Mouse (Mus musculus) liver, embryonic 14.5 days (tissue): Measurements from ENCODE around the gene Psg25. TPM values are rescaled to one million over a fixed set of nuclear protein-coding genes. Genes with fewer than 3 reads are reported as not detected.
"Not testable (repeated sequence)": the region's sequence is repeated elsewhere in the genome, so short reads cannot be mapped to it uniquely, and the experiment has no call there.

Source experiments
- ATAC-seq: fragments of 200-750 bp; cut with Nextera tagmentation; 2 replicates; pipeline ENCODE4 v1.8.0; 2017; ENCODE audit warnings: moderate number of reproducible peaks, mild to moderate bottlenecking, moderate library complexity; ENCODE audit not compliant: insufficient read depth
- DNase-seq, 3 experiments: peaks; one replicate each; pipeline ENCODE4 v3.0.0-alpha.2; 2012 to 2013; ENCODE audit warnings: low read depth in 3 of 3, low spot score in 3 of 3
- H3K27ac ChIP-seq: fragments of 300-500 bp; sonication (generic); 2 replicates; pipeline ENCODE4 v1.5.1; 2014; ENCODE audit warnings: moderate library complexity, mild to moderate bottlenecking, control low read depth, inconsistent platforms
- H3K27me3 ChIP-seq: fragments of 300-500 bp; sonication (generic); 2 replicates; pipeline ENCODE4 v1.6.1; 2014; ENCODE audit warnings: mild to moderate bottlenecking, low read length, moderate library complexity; ENCODE audit not compliant: control insufficient read depth, insufficient read depth
- H3K36me3 ChIP-seq: fragments of 300-500 bp; sonication (generic); replicated peaks from 2 replicates; pipeline ENCODE4 v1.6.1; 2014; ENCODE audit warnings: low read depth; ENCODE audit not compliant: control insufficient read depth, insufficient read depth
- H3K4me1 ChIP-seq, 2 experiments: fragments of 200-500 bp in 1 of 2; fragments of 300-500 bp in 1 of 2; sonication (generic) in 1 of 2; replicated peaks; 2 replicates each; pipeline ENCODE4 v1.6.1; 2012 to 2014; ENCODE audit warnings: antibody characterized with exemption in 1 of 2, inconsistent platforms in 1 of 2, low read length in 1 of 2; ENCODE audit not compliant: control insufficient read depth in 2 of 2, insufficient read depth in 2 of 2
- H3K4me2 ChIP-seq: fragments of 300-500 bp; sonication (generic); 2 replicates; pipeline ENCODE4 v1.6.1; 2014; ENCODE audit warnings: low read depth, mild to moderate bottlenecking, control low read depth, moderate library complexity
- H3K4me3 ChIP-seq, 2 experiments: fragments of 200-500 bp in 1 of 2; fragments of 300-500 bp in 1 of 2; sonication (generic) in 1 of 2; 2 replicates each; pipeline ENCODE4 v1.5.1; 2012 to 2014; ENCODE audit warnings: low read depth in 2 of 2, low read length in 2 of 2, mild to moderate bottlenecking in 2 of 2, control low read depth in 1 of 2, inconsistent platforms in 1 of 2, moderate library complexity in 1 of 2; ENCODE audit not compliant: insufficient read depth in 1 of 2
- H3K9ac ChIP-seq: fragments of 300-500 bp; sonication (generic); replicated peaks from 2 replicates; pipeline ENCODE4 v1.6.1; 2014; ENCODE audit warnings: mild to moderate bottlenecking, control low read depth, moderate library complexity
- H3K9me3 ChIP-seq: fragments of 300-500 bp; sonication (generic); 2 replicates; pipeline ENCODE4 v1.6.1; 2016; ENCODE audit warnings: low read length, mixed read lengths; ENCODE audit not compliant: control insufficient read depth
- CTCF ChIP-seq: IDR thresholded peaks from 2 replicates; pipeline ENCODE4 v1.5.1; 2016; ENCODE audit warnings: antibody characterized with exemption, low read depth, control low read depth
- EP300 ChIP-seq: IDR thresholded peaks from 2 replicates; pipeline ENCODE4 v1.6.1; 2016; ENCODE audit warnings: antibody characterized with exemption, low read depth
- WGBS: fragments of 180-500 bp; shearing (Covaris S2); extraction: QIAGEN DNeasy Blood & Tissue Kit; methylation state at CpG from one replicate; pipeline ENCODE4 v1.1.7; 2014; ENCODE audit not compliant: insufficient replicate concordance; 5-methylcytosine and 5-hydroxymethylcytosine counted together
- polyA plus RNA-seq, 2 experiments: library from polyadenylated mRNA; depleted of rRNA in 1 of 2; stranded (reverse) in 1 of 2; unstranded in 1 of 2; fragments of >200 nt; fragmentation: Nextera tagmentation in 1 of 2; extraction: Ambion mirVana in 1 of 2; gene quantifications; 2 replicates each; pipeline versions ENCODE4 v1.2.1 to v1.2.3; 2012 to 2014

The Psg25 gene
- polyA plus RNA-seq (2012; rRNA removed) (not detected in 2 replicates), polyA plus RNA-seq (2014; fragmentation: Nextera tagmentation; extraction: Ambion mirVana) (not detected in 2 replicates)

GRCm38 (mm10) chr7:18532169-18532568 is at the start of gene Psg25:
Gene Psg25, minus strand, starts transcription at chr7:18532269.
- Histone ChIP-seq H3K36me3 (no peaks in the 10 kb centered on the region), H3K4me2 (no peak within 1 kb of the TSS), H3K4me3 (no peak within 1 kb of the TSS), H3K9me3 (no peaks in the 10 kb centered on the region), H3K4me1 (no peaks in the 10 kb centered on the region), H3K9ac (no peak within 1 kb of the TSS), H3K27ac (no peak within 1 kb of the TSS), H3K27me3 (no peaks in the 10 kb centered on the region)
- no peak for ATAC-seq
- no peak for TF ChIP-seq EP300
- TF ChIP-seq CTCF = no peak
- no peak for DNase-seq
- WGBS = 83% methylated on average over 1 of the region's 1 CpGs

GRCm38 (mm10) chr7:18567205-18567604 is 35.1 kb upstream of the Psg25 start, which contains the start of gene Psg27:
Gene Psg27, minus strand, starts transcription at chr7:18567305.
- no peaks in the 10 kb centered on the region for H3K36me3 ChIP-seq
- no peaks in the 10 kb centered on the region for H3K4me1 ChIP-seq
- TF ChIP-seq CTCF (no peak), EP300 (no peak)
- no peak within 1 kb of the TSS for H3K27ac ChIP-seq
- DNase-seq (no peak), ATAC-seq (no peak)
- WGBS = 75% methylated on average over 3 of the region's 3 CpGs
- no peaks in the 10 kb centered on the region for H3K9me3 ChIP-seq
- no peaks in the 10 kb centered on the region for H3K27me3 ChIP-seq
- no peak within 1 kb of the TSS for H3K4me2 ChIP-seq
- no peak within 1 kb of the TSS for H3K9ac ChIP-seq
- H3K4me3 ChIP-seq = no peak within 1 kb of the TSS

- no peak for TF ChIP-seq EP300
- Histone ChIP-seq H3K4me1 (no peaks in the 10 kb centered on the region), H3K9me3 (no peaks in the 10 kb centered on the region), H3K4me2 (no peak overlapping the region), H3K9ac (no peak overlapping the region), H3K27ac (no peak overlapping the region), H3K36me3 (no peaks in the 10 kb centered on the region), H3K27me3 (no peaks in the 10 kb centered on the region), H3K4me3 (no peak overlapping the region)
- ATAC-seq (no peak), DNase-seq (no peak)
Observed at GRCm38 (mm10) chr7:18559850-18560249, 27.8 kb upstream of the Psg25 start.

- H3K36me3 ChIP-seq, ATAC-seq, H3K9ac ChIP-seq, H3K27me3 ChIP-seq, H3K4me2 ChIP-seq, DNase-seq, H3K9me3 ChIP-seq, H3K4me1 ChIP-seq, H3K4me3 ChIP-seq, H3K27ac ChIP-seq: not testable (repeated sequence)
- WGBS = 52% methylated on average over 3 of the region's 3 CpGs
Observed at GRCm38 (mm10) chr7:18555751-18556150, 23.7 kb upstream of the Psg25 start.

GRCm38 (mm10) chr7:18533420-18533819 is 1.4 kb upstream of the Psg25 start:
- ATAC-seq = no peak
- H3K27ac ChIP-seq = no peak overlapping the region
- no peak overlapping the region for H3K9ac ChIP-seq
- no peaks in the 10 kb centered on the region for H3K4me1 ChIP-seq
- H3K27me3 ChIP-seq = no peaks in the 10 kb centered on the region
- no peak for TF ChIP-seq EP300
- TF ChIP-seq CTCF = no peak
- WGBS = 31% methylated on average over 3 of the region's 3 CpGs
- H3K4me3 ChIP-seq = no peak overlapping the region
- H3K36me3 ChIP-seq = no peaks in the 10 kb centered on the region
- H3K9me3 ChIP-seq = no peaks in the 10 kb centered on the region
- H3K4me2 ChIP-seq = no peak overlapping the region
- DNase-seq = no peak

- Histone ChIP-seq H3K4me2 (no peak overlapping the region), H3K9ac (no peak overlapping the region), H3K27ac (no peak overlapping the region), H3K27me3 (no peaks in the 10 kb centered on the region), H3K36me3 (no peaks in the 10 kb centered on the region), H3K4me1 (no peaks in the 10 kb centered on the region), H3K9me3 (no peaks in the 10 kb centered on the region), H3K4me3 (no peak overlapping the region)
- 79% methylated on average over 8 of the region's 8 CpGs for WGBS
- ATAC-seq (no peak), DNase-seq (no peak)
- TF ChIP-seq EP300 (no peak), CTCF (no peak)
Observed at GRCm38 (mm10) chr7:18524668-18525067, 7.4 kb downstream of the Psg25 start.

- H3K27ac ChIP-seq, H3K4me1 ChIP-seq, H3K4me3 ChIP-seq, DNase-seq, H3K9ac ChIP-seq, H3K9me3 ChIP-seq, H3K4me2 ChIP-seq, H3K27me3 ChIP-seq, H3K36me3 ChIP-seq, ATAC-seq: not testable (repeated sequence)
Observed at GRCm38 (mm10) chr7:18512848-18513247, 19.2 kb downstream of the Psg25 start.

- not testable (repeated sequence) for H3K27me3 ChIP-seq, H3K9ac ChIP-seq, H3K4me2 ChIP-seq, H3K36me3 ChIP-seq, H3K4me1 ChIP-seq, H3K27ac ChIP-seq, ATAC-seq, DNase-seq, H3K9me3 ChIP-seq, H3K4me3 ChIP-seq
- 42% methylated on average over 2 of the region's 2 CpGs for WGBS
Observed at GRCm38 (mm10) chr7:18512417-18512816, 19.7 kb downstream of the Psg25 start.
